Mouse (Mus musculus): ENCODE measurements at regions not wholly inside any gene's neighbourhood (a gene's known extent, or its start where the extent isn't known, plus 50 kb on each side); places are given as distances from the start of the nearest gene placed in this dataset.
"Not testable (repeated sequence)": the region's sequence is repeated elsewhere in the genome, so short reads cannot be mapped to it uniquely, and the experiment has no call there.

DNA sequence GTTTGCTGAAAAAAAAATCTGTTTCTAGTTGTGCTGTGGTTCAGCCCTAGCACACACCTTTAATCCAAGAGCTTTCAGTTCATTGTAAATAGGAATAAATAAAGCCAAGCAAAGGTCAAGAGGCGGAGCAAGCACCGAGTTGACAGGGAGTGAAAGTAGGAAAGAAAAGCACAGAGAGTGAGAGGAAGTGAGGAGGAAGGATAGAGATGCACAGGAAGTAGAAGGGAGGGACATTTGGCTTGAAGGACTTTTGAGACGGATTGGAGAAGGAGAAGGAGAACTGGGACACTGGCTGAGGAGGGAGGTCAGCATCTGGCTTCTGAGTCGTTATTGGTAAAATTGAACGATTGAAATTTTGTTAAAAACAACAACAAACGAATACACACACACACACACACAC lies 402.0 kb upstream of the Igfbp7 start:
- no peak for DNase-seq

DNA sequence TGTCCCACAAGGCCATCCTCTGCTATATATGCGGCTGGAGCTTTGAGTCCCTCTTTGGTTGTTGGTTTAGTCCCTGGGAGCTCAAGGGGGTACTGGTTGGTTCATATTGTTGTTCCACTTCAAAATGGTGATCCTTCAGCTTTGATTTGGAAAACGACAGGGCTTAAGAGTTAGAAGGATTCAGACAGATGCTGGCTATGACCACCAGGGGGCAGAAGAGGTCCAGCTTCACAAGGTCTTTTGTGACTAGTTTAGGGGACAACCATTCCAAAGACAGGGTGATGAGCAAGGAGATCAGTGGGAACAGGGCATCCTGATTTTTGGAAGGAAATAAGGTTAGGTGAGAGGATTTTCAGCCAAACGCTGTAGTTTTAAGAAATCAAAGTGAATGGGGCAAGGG lies 399.9 kb upstream of the Igfbp7 start:
- DNase-seq = no peak

GRCm38 (mm10) chr5:77806334-77807157 lies 398.7 kb upstream of the Igfbp7 start:
- no peak for DNase-seq

DNA sequence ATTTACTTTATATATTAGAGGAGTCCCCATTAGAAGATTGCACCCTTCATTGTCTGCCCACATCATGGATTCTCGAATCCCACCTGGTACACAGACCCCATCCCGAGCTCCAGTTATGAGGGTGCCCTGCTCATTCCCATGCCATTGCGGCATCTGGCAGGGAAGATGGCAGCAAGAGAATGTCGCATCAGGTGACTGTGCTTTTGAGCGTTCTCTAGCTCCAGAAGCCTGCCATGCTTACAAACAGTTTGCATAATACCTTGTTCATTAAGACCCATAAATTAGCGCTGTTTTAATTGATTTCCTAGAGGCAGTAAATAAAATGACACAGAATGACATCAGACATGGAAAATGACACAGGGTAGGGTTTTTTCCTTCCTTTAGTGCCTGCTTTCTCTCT lies 398.0 kb upstream of the Igfbp7 start:
- DNase-seq = no peak

DNA sequence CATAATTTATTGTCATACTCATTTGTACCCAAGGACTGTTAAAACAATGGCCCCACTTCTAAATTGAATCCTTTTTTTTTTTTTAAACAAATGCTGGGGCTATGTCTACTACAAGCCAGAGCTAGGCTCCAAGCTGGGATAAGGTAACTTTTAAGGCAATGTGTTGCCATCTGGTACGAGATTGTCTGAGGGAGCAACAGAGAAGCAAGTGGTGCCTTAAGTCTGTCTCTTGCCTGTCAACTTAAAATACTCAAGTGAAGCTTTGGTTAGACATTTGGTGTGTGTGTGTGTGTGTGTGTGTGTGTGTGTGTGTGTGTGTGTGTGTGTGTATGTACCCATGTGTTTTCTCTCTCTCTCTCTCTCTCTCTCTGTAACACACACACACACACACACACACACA lies 397.5 kb upstream of the Igfbp7 start:
- no peak for DNase-seq

DNA sequence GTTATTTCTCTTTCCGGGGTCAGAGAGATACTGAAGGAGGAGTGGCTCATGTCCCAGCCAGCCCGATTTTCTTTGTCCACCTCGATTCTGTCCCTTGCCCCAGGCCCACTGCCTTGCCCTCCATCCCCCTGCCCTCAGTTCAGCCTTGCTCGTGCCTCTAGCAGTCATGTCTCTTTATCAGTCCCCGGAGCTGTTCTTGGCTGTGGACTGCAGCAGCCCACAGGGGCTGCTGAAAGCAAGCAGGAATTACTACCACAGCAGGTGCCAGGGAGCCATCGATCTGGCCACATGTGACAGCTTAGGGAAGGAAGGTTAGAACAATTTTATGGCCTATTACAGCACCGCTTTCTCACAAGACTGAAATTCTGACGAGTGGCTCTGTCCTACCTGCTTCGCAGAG lies 396.3 kb upstream of the Igfbp7 start:
- no peak for DNase-seq

DNA sequence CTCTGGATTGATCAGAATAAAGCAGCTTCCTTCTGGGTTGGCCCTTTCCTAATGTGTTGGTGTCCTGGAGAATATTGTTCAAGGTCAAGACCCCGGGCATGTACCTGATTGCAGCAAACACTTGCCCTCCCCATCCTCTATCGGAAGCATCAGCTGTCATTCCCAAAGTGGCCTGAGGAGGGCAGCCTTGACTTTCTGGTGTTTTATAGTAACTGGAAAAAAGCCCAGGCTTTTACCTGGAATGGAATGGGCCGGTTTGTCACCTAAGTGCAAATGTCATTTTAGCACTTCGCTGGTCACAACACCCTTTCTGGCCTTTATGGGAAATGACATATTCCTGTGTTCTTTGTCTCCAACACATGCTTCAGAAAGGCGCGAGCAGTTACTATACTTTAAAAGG lies 395.7 kb upstream of the Igfbp7 start:
- no peak for DNase-seq

GRCm38 (mm10) chr5:77796960-77797359 lies 389.1 kb upstream of the Igfbp7 start:
- DNase-seq = no peak

DNA sequence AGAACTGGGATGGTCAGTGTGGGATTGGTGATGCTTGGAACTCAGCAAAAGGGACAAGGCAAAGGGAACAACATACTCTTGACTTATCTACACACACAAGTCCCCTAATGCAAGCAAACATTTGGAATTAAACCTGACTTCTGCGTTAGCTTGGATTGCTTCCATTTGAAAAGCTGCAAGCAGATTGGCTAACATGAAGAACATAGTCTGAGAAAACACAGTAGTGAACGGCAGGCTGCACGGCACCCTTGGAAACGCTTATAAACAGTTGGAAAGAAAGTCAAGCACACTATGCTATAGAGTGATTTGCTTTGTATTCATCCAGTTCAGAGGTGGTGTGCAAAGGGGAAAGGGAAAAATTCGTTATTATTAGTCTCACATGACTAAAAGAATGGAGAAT lies 387.9 kb upstream of the Igfbp7 start:
- no peak for DNase-seq

DNA sequence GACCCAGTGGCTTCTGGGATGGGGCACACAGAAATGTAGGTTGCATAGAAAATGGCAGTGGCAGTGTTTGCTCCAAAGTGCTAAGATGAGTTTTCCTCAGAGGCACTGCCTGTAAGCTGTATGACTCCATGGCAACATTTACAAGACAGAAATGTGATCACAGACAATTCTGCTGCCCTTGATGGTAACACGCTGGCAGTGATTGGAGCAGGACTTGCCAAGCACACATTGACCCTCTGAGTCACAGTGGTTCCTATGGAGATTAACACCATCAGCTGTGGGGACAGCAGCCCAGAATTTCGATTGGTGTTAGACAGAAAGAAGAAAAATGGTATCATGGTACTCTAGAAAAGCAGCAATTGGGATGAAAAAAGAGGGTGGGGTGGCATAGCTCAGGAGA lies 376.1 kb upstream of the Igfbp7 start:
- no peak for DNase-seq

DNA sequence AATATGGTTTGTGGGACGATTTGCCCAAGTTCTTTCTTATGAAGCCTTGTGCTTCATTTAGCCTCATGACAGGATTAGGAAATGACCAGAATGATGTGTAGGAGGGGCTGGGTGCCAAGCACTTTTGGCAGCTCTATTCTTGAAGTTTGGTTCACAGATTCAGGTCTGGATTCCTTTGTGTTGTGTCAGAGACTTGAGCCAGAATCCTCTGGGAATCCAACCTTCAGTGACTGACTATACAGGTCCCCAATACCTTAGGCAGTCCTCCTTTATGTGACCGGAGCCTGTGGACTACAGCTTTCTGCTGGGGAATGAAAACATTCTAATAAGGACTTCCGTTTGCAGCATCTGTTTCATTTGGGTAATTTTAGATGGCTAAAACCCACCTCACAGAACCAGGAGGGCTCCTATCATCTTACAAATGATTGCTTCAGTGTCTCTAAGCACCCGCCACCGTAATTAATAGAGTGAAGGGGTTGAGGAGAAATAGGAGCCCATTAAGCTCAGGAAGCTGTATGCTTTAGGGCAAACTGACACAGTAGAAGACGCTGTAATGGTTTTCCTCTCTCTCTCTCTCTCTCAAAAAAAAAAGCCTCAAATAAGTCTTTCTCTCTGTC lies 354.7 kb upstream of the Igfbp7 start:
- DNase-seq = no peak

DNA sequence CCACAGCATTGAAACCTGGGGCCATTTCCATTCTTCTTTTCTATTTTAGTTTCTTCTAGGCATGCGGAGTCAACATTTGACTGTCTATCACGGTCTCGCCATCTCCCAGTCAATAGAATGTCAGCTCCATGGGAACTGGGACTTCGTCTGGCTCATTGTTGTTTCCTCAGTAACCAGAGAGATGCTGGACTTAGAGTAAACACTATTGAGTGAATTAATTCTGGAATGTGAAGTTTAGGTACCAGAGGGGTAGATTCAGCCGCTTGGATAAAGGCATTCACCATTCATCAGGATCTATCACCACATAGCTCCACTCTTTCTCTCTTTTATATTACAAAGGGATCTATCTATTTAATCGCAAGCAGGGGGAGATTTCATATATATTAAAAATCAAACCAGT lies 354.2 kb upstream of the Igfbp7 start:
- DNase-seq = no peak

GRCm38 (mm10) chr5:77748933-77749332 lies 341.1 kb upstream of the Igfbp7 start:
- no peak for DNase-seq

DNA sequence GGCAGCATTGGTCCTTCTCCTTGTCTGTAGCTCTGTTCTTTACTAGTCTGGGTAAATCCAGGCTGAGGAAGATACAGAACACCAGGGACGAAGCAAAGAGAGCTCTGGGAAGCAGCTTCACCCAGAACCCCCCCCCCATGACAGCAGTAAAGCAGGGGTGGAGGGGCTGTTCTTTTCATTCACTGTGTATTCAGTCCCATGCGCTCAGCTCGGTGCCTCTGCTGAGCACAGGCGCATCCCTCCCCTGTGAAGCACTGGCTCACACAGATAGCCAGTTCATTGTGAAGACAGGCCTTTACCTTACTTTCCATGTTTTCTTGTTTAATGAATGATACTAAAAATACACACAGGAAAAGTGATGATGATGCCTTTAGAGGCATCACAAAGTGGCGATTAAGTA lies 338.8 kb upstream of the Igfbp7 start:
- DNase-seq = no peak

DNA sequence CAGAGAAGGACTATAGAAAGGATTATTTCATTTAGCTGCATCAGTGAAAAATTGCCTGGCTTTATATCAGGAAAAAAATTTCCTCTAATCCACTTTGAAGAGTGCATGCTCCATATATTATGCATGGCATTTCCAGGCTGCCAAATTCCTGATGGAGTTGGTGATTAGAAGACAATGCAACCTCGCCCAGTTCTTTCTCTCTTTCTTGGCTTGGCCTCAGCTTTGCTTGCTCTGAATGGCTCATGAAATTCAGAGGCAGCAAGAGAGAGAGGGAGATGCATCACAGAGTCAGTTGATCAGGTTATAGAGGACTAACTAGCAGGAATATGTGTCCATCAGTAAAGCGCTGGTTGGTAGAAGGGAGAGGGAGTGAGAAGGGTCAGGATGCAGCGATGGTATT lies 335.6 kb upstream of the Igfbp7 start:
- DNase-seq = no peak

DNA sequence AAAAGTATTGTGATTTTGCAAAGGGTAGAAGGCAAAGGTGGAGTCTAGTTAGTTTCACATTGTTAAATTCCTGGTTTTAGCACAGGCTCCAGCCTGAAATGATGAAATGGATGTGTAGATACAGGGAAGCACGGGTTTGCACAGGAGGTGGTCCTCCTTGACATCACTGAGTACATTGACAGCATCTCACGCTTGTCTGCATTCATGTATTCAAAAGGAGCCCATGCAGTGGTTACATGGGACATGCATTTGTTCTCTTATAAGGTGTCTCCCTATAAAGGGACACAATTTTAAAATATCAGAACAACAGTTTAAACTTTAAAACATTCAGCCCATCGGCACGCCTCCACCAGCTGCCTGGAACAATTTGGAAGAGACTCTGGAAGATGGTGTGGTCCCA lies 322.4 kb upstream of the Igfbp7 start:
- not testable (repeated sequence) for DNase-seq

- no peak for DNase-seq
These were observed 273.8 kb upstream of the Igfbp7 start for GRCm38 (mm10) chr5:77681592-77681991.

DNA sequence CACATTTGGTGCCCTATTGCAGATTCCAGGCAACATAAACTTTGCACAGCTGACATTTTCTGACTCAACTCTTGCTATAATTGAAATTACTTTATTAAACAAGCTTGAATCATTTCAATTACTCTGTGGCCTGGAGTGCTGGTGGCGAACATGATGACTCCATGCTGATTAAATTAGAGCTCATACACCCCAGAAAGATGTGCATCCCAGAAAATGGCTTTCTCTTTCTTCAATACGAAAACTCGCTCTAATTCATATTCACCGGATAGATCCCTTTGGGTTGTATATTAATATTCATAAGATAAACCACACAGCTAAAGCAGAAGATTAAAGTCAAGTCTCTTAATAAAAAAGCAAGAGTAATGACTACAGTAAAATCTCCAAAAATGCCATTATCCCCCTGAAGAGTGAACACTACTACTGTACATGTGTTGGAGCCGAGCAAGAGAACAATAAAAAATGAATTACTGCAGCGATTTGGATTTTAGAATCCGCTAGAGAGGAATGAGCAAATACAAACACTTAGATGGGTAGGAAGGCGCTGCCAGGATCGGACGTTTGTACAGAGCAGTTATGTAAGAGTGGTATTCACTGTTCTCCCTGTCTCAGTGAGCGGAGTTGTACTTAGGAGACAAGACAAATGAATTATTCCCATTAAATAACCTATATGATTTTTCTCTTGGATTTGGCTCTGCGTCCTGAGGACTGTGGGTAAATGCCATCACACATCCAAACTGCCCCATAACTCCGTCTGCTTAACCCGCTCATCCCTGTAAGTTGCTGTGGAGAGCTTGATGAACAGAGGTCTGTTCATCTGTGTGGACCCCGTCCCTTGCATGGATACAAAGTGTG lies 264.5 kb upstream of the Igfbp7 start:
- no peak for DNase-seq

GRCm38 (mm10) chr5:77663096-77663495 lies 255.3 kb upstream of the Igfbp7 start:
- DNase-seq = no peak

DNA sequence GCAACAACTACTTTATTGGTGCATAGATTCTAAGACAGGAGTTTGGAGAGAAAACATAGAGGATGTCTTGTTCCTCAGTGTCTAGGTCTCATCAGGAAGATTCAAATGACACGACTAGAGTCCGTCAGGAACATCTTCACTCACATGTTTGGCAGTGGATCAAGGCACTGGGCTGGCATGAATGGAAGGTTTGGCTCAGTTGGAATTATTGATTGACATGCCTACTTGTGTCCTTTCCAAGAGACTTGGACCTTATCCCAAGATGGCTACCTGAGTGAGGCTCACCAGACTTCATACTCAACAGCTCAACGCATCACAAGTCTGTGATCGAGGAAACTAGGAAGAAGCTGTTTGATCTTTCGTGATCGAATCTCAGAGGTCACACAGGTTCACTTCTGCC lies 251.2 kb upstream of the Igfbp7 start:
- no peak for DNase-seq

DNA sequence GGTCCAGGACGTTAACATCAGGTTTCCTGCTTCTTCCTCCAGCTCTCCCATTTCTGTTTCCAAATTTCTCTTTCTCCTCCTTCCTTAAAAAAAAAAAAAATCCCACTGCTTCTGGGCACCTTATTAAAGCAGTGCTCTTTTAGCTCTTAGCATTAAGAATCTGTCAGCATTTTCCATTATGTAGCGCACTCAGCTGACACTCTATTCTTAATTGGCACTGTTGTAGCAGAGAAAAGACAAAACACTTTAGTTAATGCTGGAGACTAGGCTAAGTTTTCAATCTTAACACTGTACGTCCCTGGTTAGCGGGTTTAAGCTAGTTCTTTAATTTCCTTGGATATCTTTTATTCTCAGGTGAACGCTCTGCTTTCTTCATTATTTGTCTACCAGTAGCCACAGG lies 236.8 kb upstream of the Igfbp7 start:
- no peak for DNase-seq

DNA sequence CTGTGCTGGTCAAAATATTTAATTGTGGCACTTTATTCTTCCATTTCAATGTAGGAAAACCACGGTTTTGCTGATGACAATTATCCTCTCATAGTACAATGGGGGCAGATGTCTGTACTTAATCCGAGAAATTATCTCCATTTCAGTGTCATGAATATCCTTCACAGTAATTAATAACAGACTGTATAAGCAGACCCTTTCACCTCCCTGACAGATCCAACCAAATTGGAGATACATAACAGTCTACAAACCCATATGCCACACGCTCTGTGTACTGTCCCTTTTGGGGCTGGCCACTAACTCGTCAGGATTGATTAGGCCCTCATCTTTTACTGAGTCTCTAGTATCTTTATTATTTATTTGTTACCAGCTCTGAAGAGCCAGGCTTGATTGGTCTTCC lies 212.6 kb upstream of the Igfbp7 start:
- no peak for DNase-seq

GRCm38 (mm10) chr5:77610496-77610895 lies 202.7 kb upstream of the Igfbp7 start:
- no peak for DNase-seq

DNA sequence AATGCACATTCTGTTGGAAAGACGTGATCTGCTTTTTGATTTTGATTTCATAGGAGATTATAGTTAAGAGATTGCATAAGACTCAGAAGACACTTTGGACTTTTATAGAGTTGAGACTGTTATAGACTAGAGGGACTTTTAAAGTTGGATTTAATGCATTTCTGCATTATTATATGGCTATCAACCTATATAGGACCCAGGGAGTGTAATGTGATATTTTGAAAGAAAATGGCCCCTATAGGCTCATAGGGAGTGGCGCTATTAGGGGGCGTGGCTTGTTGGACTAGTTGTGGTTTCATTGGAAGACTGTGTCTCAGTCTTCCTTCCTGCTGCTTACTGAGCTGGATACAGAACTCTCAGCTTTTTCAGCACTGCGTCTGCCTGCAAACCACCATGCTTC lies 186.9 kb upstream of the Igfbp7 start:
- no peak for DNase-seq
